18 mouse cellular contexts compared by ENCODE assay signal in genomic region chr7:19736389-19737057, GRCm38 (mm10). TPM values are rescaled to one million over a fixed set of nuclear protein-coding genes. Genes with fewer than 3 reads are reported as not detected.
DNase-seq lines count a peak whose midpoint lies in the region; ATAC-seq and TF ChIP-seq lines count a peak whose summit lies in the region.
"Had no signal": no experiment of that assay in that cellular context is flagged by ENCODE, and none has a peak within 500 bp of the region (broad histone marks: within the 10 kb centered on the region; RNA-seq: fewer than 3 reads in every experiment).

No protein-coding gene starts in this region.

- H3K27me3 ChIP-seq in kidney, adult 2 months (replicated peaks; ENCODE audit: control insufficient read depth, insufficient read depth, low read length) = no peaks in the 10 kb centered on the region
- no peaks in the 10 kb centered on the region for H3K27me3 ChIP-seq in liver, embryonic 15.5 days
- H3K27me3 ChIP-seq: midbrain, embryonic 13.5 days had no signal

- 72% methylated on average over 16 of the region's 16 CpGs for WGBS in kidney, adult 2 months
- WGBS in liver, embryonic 15.5 days (ENCODE audit: insufficient replicate concordance) = 19% methylated on average over 16 of the region's 16 CpGs

- no peak for TF ChIP-seq POLR2A in kidney, adult 2 months (IDR thresholded peaks at IDR 0.05; ENCODE audit: low read depth, low read length)

- DNase-seq in kidney, adult 2 months = peak; percentile 40
- no peak for DNase-seq in kidney, adult 9 months
- DNase-seq in R1 (ENCODE audit: low read depth, low spot score) = peak; percentile 26
- DNase-seq in cerebellum, adult 9-11 months = no peak
- DNase-seq in layer of hippocampus, adult 9-11 months = no peak
- no peak for DNase-seq in layer of hippocampus, postnatal 14 days (ENCODE audit: low spot score in 2 of 2)
- DNase-seq: adrenal gland, adult 8-10 months; cerebellum, adult 18-20 months; gastrocnemius, postnatal 10 days; heart, postnatal 10 days; kidney, adult 11 months; layer of hippocampus, postnatal 36 days; lung, postnatal 10 days had no signal

- H3K4me2 ChIP-seq in liver, embryonic 15.5 days = peak overlapping the region; percentile 59
- H3K4me2 ChIP-seq: midbrain, embryonic 13.5 days had no signal

- 0 out of 2 replicates have a peak overlapping the region, but pooled peaks have one; percentile 1 for H3K27ac ChIP-seq in kidney, adult 2 months (ENCODE audit: insufficient read depth, low read depth, low read length)
- peak overlapping the region; percentile 83 for H3K27ac ChIP-seq in liver, embryonic 15.5 days (replicated peaks)
- H3K27ac ChIP-seq: limb, embryonic 10.5 days; midbrain, embryonic 13.5 days had no signal

- TF ChIP-seq CTCF in kidney, adult 2 months (conservative IDR thresholded peaks at IDR 0.05; ENCODE audit: insufficient read depth, insufficient read length, low read depth, low read length) = no peak

- peak; percentile 70 for ATAC-seq in erythroblast, adult 5-6 weeks (replicated peaks; ENCODE audit: low FRiP score, poor library complexity, severe bottlenecking)
- ATAC-seq in liver, embryonic 15.5 days (ENCODE audit: insufficient read depth) = peak; percentile 84
- ATAC-seq: CD4-positive, CD25-positive, alpha-beta regulatory T cell, adult 4 months; midbrain, embryonic 13.5 days had no signal

- no peaks in the 10 kb centered on the region; the same call in none of the 2 replicates for H3K36me3 ChIP-seq in kidney, adult 2 months (ENCODE audit: control insufficient read depth, insufficient read depth, low read length)
- H3K36me3 ChIP-seq in liver, embryonic 15.5 days (replicated peaks) = peaks cover 4% of the 10 kb centered on the region

- H3K4me1 ChIP-seq in kidney, adult 2 months (ENCODE audit: control insufficient read depth, insufficient read depth, low read length) = no peaks in the 10 kb centered on the region
- peaks cover 39% of the 10 kb centered on the region for H3K4me1 ChIP-seq in liver, embryonic 15.5 days (replicated peaks)

- H3K9ac ChIP-seq in liver, embryonic 15.5 days = peak overlapping the region; percentile 10; the same call in 1 of the 2 replicates
- H3K9ac ChIP-seq: midbrain, embryonic 13.5 days had no signal

- no peaks in the 10 kb centered on the region for H3K9me3 ChIP-seq in liver, embryonic 15.5 days (replicated peaks)
- H3K9me3 ChIP-seq: limb, embryonic 10.5 days; midbrain, embryonic 13.5 days had no signal

- H3K4me3 ChIP-seq in kidney, adult 2 months (ENCODE audit: insufficient read depth, low read depth, low read length) = no peak overlapping the region
- no peak overlapping the region; the same call in 1 of the 2 replicates for H3K4me3 ChIP-seq in liver, embryonic 15.5 days (replicated peaks)
- H3K4me3 ChIP-seq: limb, embryonic 10.5 days; midbrain, embryonic 13.5 days had no signal

RNA-seq across cellular contexts. Expression of gene Nectin2, which starts 13.8 kb away (rescaled TPM):
- polyA plus RNA-seq in kidney, adult 2 months (2012; rRNA removed) = 44.5 and 47.7 TPM in 2 replicates
- total RNA-seq in erythroblast, adult 5-6 weeks (2015; ENCODE audit: low replicate concordance) = not detected in 2 replicates
- 1.0 TPM in 1 of 2 replicates, not detected in the other for total RNA-seq in erythroblast, adult 5-6 weeks (2017; ENCODE audit: low replicate concordance)
- polyA plus RNA-seq in liver, embryonic 15.5 days (2015; fragmentation: Nextera tagmentation; extraction: Ambion mirVana) = 15.2 and 19.5 TPM in 2 replicates
- 10 to 100 TPM; 11.6 to 12.7 TPM for total RNA-seq in layer of hippocampus, postnatal 14 days (2021)

RNA-seq across cellular contexts. Expression of gene Tomm40, which starts 21.3 kb away (rescaled TPM):
- 83.9 and 86.3 TPM in 2 replicates for polyA plus RNA-seq in kidney, adult 2 months (2012; rRNA removed)
- total RNA-seq in erythroblast, adult 5-6 weeks (2015; ENCODE audit: low replicate concordance) = 6.5 and 8.2 TPM in 2 replicates
- 3.4 and 9.6 TPM in 2 replicates for total RNA-seq in erythroblast, adult 5-6 weeks (2017; ENCODE audit: low replicate concordance)
- polyA plus RNA-seq in liver, embryonic 15.5 days (2015; fragmentation: Nextera tagmentation; extraction: Ambion mirVana) = 87.2 and 91.8 TPM in 2 replicates
- 100 to 1,000 TPM; 105 to 115 TPM for total RNA-seq in layer of hippocampus, postnatal 14 days (2021)

RNA-seq across cellular contexts. Expression of gene Bcam, which starts 34.3 kb away (rescaled TPM):
- 237 and 272 TPM in 2 replicates for polyA plus RNA-seq in kidney, adult 2 months (2012; rRNA removed)
- not detected in 2 replicates for total RNA-seq in erythroblast, adult 5-6 weeks (2015; ENCODE audit: low replicate concordance)
- total RNA-seq in erythroblast, adult 5-6 weeks (2017; ENCODE audit: low replicate concordance) = not detected in 2 replicates
- 10.3 and 11.3 TPM in 2 replicates for polyA plus RNA-seq in liver, embryonic 15.5 days (2015; fragmentation: Nextera tagmentation; extraction: Ambion mirVana)
- total RNA-seq in layer of hippocampus, postnatal 14 days (2021) = 10 to 100 TPM in 1 of 2 experiments, 1 to 10 TPM in 1; 8.8 to 14.0 TPM

RNA-seq across cellular contexts. Expression of gene Apoe, which starts 37.5 kb away (rescaled TPM):
- 922 and 939 TPM in 2 replicates for polyA plus RNA-seq in kidney, adult 2 months (2012; rRNA removed)
- total RNA-seq in erythroblast, adult 5-6 weeks (2015; ENCODE audit: low replicate concordance) = 53.0 and 57.3 TPM in 2 replicates
- total RNA-seq in erythroblast, adult 5-6 weeks (2017; ENCODE audit: low replicate concordance) = 220 and 224 TPM in 2 replicates
- polyA plus RNA-seq in liver, embryonic 15.5 days (2015; fragmentation: Nextera tagmentation; extraction: Ambion mirVana) = 2,704 and 3,478 TPM in 2 replicates
- 1,000 to 10,000 TPM; 2,679 to 2,697 TPM for total RNA-seq in layer of hippocampus, postnatal 14 days (2021)

RNA-seq across cellular contexts. Expression of gene Apoc1, which starts 44.1 kb away (rescaled TPM):
- 12.2 and 16.5 TPM in 2 replicates for polyA plus RNA-seq in kidney, adult 2 months (2012; rRNA removed)
- total RNA-seq in erythroblast, adult 5-6 weeks (2015; ENCODE audit: low replicate concordance) = 5.8 TPM in 1 of 2 replicates, not detected in the other
- total RNA-seq in erythroblast, adult 5-6 weeks (2017; ENCODE audit: low replicate concordance) = 3.6 TPM in 1 of 2 replicates, not detected in the other
- 609 and 611 TPM in 2 replicates for polyA plus RNA-seq in liver, embryonic 15.5 days (2015; fragmentation: Nextera tagmentation; extraction: Ambion mirVana)
- 1 to 10 TPM; 6.1 to 6.8 TPM for total RNA-seq in layer of hippocampus, postnatal 14 days (2021)
- polyA plus RNA-seq: CD4-positive, CD25-positive, alpha-beta regulatory T cell, adult 4 months had no signal

Comparison
In these comparisons a context has a peak if more than half of its experiments do, and no peak if none do; other contexts are left out.
1. DNase-seq: peak in kidney, adult 2 months (single experiment) and R1 (single experiment); none in kidney, adult 9 months (single experiment), cerebellum, adult 9-11 months (single experiment), layer of hippocampus, adult 9-11 months (single experiment) and layer of hippocampus, postnatal 14 days (0 of 2).
2. RNA of gene Nectin2, which starts 13.8 kb away (total RNA-seq): 11.6 to 12.7 TPM in layer of hippocampus, postnatal 14 days; 1.0 TPM in erythroblast, adult 5-6 weeks; every median in the first group is over 4 times any median in the second.
3. RNA of gene Tomm40, which starts 21.3 kb away (total RNA-seq): 105 to 115 TPM in layer of hippocampus, postnatal 14 days; 3.4 to 9.6 TPM in erythroblast, adult 5-6 weeks; every median in the first group is over 10 times any median in the second.
4. RNA of gene Bcam, which starts 34.3 kb away (total RNA-seq): 8.8 to 14.0 TPM in layer of hippocampus, postnatal 14 days; not detected in erythroblast, adult 5-6 weeks; every median in the first group is over 4 times any median in the second.